Mouse (Mus musculus) forebrain, embryonic 15.5 days (tissue): Measurements from ENCODE around the gene Coro7. TPM values are rescaled to one million over a fixed set of nuclear protein-coding genes. Genes with fewer than 3 reads are reported as not detected.
A peak's percentile ranks its signal among the peaks of the same experiment; 100 is the strongest.

Experiments
- ATAC-seq: fragments of 200-750 bp; cut with Nextera tagmentation; replicated peaks from 2 replicates; pipeline ENCODE4 v1.8.0; 2017; ENCODE audit warnings: mild to moderate bottlenecking, moderate TSS enrichment, moderate library complexity
- H3K27ac ChIP-seq: fragments of 300-500 bp; sonication (generic); replicated peaks from 2 replicates; pipeline ENCODE4 v1.5.1; 2015; ENCODE audit warnings: mild to moderate bottlenecking, inconsistent platforms
- H3K27me3 ChIP-seq: fragments of 300-500 bp; sonication (generic); 2 replicates; pipeline ENCODE4 v1.6.1; 2015; ENCODE audit warnings: inconsistent platforms
- H3K36me3 ChIP-seq: fragments of 300-500 bp; sonication (generic); 2 replicates; pipeline ENCODE4 v1.6.1; 2015; ENCODE audit warnings: mild to moderate bottlenecking, inconsistent platforms
- H3K4me1 ChIP-seq: fragments of 300-500 bp; sonication (generic); 2 replicates; pipeline ENCODE4 v1.6.1; 2015; ENCODE audit warnings: inconsistent platforms
- H3K4me2 ChIP-seq: fragments of 300-500 bp; sonication (generic); replicated peaks from 2 replicates; pipeline ENCODE4 v1.6.1; 2015; ENCODE audit warnings: mild to moderate bottlenecking, inconsistent platforms
- H3K4me3 ChIP-seq: fragments of 300-500 bp; sonication (generic); 2 replicates; pipeline ENCODE4 v1.5.1; 2015; ENCODE audit warnings: mild to moderate bottlenecking, inconsistent platforms
- H3K9ac ChIP-seq: fragments of 300-500 bp; sonication (generic); replicated peaks from 2 replicates; pipeline ENCODE4 v1.6.1; 2015; ENCODE audit warnings: mild to moderate bottlenecking, inconsistent platforms
- H3K9me3 ChIP-seq: fragments of 300-500 bp; sonication (generic); 2 replicates; pipeline ENCODE4 v1.6.1; 2016; ENCODE audit warnings: inconsistent platforms
- WGBS: fragments of 180-500 bp; shearing (Covaris S2); methylation state at CpG from one replicate; pipeline ENCODE4 v1.1.7; 2015; ENCODE audit warnings: mixed read lengths; 5-methylcytosine and 5-hydroxymethylcytosine counted together
- polyA plus RNA-seq: library from polyadenylated mRNA; unstranded; fragments of >200 nt; fragmentation: Nextera tagmentation; extraction: Ambion mirVana; gene quantifications from 2 replicates; pipeline ENCODE4 v1.2.1, GENCODE M21; 2015

Coro7 gene
- polyA plus RNA-seq, 1 experiment from 2014 or later: 25.0 TPM

GRCm38 (mm10) chr16:4597296-4597695 lies 82.3 kb downstream of the Coro7 start:
- H3K27me3 ChIP-seq: no peaks in the 10 kb centered on the region
- H3K4me1 ChIP-seq: peaks cover 66% of the 10 kb centered on the region
- H3K36me3 ChIP-seq: no peaks in the 10 kb centered on the region
- ATAC-seq: no peak
- no peaks in the 10 kb centered on the region for H3K9me3 ChIP-seq
- 63% methylated on average over 7 of the region's 7 CpGs for WGBS
- H3K9ac ChIP-seq: no peak overlapping the region
- H3K27ac ChIP-seq: no peak overlapping the region; the same call in 1 of the 2 replicates
- H3K4me3 ChIP-seq: no peak overlapping the region
- H3K4me2 ChIP-seq: peak overlapping the region; percentile 63

DNA sequence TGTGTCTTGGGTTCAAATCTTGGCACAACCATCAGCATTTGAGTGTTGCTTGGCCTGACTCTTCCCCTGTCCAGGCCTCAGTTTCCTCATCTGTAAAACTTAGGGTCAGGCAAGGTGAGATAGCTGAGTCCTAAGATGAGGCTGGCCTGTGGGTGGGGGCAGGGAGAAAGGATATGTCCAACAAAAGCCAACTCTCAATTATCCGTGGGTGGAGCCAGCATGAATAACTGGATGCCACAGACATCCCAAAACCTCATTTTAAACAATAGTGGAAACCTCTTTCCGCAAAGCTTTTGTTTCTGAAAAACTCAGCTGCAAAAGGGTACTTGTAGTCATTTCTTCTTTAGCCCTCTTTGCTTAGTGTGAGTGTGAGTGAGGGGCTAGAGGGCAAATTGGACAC lies 82.7 kb downstream of the Coro7 start:
- no peak overlapping the region for H3K9ac ChIP-seq
- no peaks in the 10 kb centered on the region for H3K9me3 ChIP-seq
- H3K4me1 ChIP-seq: peaks cover 63% of the 10 kb centered on the region
- no peak for ATAC-seq
- peak overlapping the region; percentile 89; the same call in 1 of the 2 replicates for H3K27ac ChIP-seq
- WGBS: 25% methylated on average over 2 of the region's 2 CpGs
- peak overlapping the region; percentile 60; the same call in 1 of the 2 replicates for H3K4me3 ChIP-seq
- peak overlapping the region; percentile 63 for H3K4me2 ChIP-seq
- no peaks in the 10 kb centered on the region for H3K36me3 ChIP-seq
- H3K27me3 ChIP-seq: no peaks in the 10 kb centered on the region

DNA sequence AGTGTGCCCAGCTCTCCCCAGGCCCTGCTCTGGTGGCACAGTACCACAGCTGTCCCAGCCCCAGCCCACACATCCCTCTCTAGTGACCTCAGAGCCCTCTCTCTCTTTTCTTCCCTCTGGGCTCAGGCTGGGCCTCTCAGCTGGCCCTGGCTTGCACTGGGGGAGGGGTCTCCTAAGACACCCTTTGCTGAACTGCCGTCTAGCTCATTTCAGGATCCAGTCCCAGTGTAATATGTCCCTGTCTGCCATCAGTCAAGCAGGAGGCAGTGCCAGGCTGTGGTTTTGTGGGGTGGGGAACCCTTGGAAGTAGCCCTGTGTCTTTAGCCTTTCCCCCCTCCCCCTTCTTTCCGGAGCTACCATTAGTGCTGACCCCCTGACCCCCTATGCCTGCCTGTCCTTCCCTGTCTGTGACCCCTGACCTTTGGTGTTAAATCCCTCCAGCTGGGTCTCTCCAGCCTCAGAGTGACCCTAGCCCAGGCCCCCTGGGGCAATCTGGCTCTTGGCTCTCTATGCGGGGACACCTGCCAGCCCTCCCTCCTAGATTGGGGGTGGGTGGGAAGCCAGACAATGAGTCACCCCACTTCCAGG lies 83.3 kb downstream of the Coro7 start:
- peak overlapping the region; percentile 89 for H3K27ac ChIP-seq
- H3K4me2 ChIP-seq: peak overlapping the region; percentile 63
- 15% methylated on average over 3 of the region's 3 CpGs for WGBS
- H3K9me3 ChIP-seq: no peaks in the 10 kb centered on the region
- no peaks in the 10 kb centered on the region for H3K27me3 ChIP-seq
- no peaks in the 10 kb centered on the region for H3K36me3 ChIP-seq
- H3K9ac ChIP-seq: peak overlapping the region; percentile 85
- ATAC-seq: peak; percentile 9; the same call in 1 of the 2 replicates
- peaks cover 63% of the 10 kb centered on the region for H3K4me1 ChIP-seq
- H3K4me3 ChIP-seq: peak overlapping the region; percentile 60

DNA sequence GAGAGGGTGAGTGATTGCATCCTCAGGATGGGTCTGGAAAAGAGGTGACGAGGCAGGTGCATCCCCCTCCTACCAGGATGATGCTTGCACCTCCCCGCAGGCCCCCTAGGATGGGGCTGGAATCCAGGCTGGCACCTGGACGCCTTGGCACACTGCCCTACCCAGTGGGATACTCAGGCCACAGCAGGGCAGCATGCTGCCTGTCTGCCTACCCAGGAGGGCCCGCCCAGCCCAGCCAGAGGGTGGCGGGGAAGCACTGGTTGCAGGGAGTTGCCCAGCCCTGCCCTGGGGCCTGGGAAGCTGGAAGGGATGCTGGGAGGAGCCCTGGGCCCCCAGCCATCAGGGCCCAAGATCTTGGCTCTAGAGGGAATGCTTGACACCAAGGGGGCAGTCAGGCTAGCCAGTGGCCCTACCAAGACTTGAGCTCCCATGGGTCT lies 84.0 kb downstream of the Coro7 start:
- H3K36me3 ChIP-seq: no peaks in the 10 kb centered on the region
- peak overlapping the region; percentile 63 for H3K4me2 ChIP-seq
- no peaks in the 10 kb centered on the region for H3K9me3 ChIP-seq
- peaks cover 63% of the 10 kb centered on the region for H3K4me1 ChIP-seq
- H3K4me3 ChIP-seq: peak overlapping the region; percentile 60
- ATAC-seq: peak; percentile 11; the same call in 1 of the 2 replicates
- H3K27me3 ChIP-seq: no peaks in the 10 kb centered on the region
- H3K27ac ChIP-seq: peak overlapping the region; percentile 89
- 2% methylated on average over 5 of the region's 5 CpGs for WGBS
- H3K9ac ChIP-seq: peak overlapping the region; percentile 85

GRCm38 (mm10) chr16:4594814-4595526 lies 84.6 kb downstream of the Coro7 start:
- WGBS: under 1% methylated on average over 19 of the region's 52 CpGs

DNA sequence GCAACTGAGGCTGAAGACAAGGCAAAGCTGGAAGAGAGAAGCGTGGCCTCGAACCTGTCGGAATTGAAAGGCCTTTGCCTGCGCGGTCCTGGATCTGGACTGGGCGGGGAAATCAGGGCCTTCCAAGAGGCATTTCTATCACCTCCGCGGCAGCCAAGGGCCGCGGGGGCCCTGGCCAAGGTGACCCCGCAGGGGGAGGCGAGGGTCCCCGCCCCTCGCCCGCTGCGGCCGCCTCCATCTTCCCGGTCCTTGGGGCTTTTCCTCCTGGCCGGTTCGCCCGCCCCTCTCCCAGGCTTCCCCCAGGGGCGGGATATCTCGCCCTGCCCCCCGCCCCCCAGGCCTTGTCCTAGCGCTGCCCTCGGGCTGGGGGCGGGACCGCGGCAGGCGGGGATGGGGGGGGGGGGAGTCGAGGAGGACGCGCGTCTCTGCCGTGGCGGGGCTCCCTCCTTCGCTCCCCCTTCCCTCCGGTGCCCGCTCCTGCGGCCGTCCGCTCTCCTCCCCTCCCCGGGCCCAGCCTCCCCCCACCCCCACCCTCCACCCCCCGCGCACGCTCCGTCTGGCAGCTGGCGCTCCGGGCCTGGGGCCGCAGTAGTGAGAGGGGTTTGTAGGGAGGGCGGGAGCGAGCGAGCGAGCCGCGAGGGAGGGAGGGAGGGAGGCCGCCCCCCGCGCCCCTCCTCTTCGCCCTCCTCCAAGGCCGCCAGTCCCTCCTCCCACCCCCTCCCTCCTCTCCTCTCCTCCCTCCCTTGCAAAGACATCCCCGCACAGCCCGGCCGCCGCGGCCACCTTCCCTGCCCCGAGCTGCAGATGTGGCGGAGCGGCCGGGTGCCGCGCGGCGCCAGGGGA lies 85.4 kb downstream of the Coro7 start, which contains the start of gene Glis2:
TSS of gene Glis2 (plus strand) at position 743 of the 843 bp plus-strand sequence.
- Histone ChIP-seq H3K36me3 (no peaks in the 10 kb centered on the region), H3K9me3 (no peaks in the 10 kb centered on the region), H3K9ac (peak within 1 kb of the TSS; percentile 85), H3K4me1 (peaks cover 58% of the 10 kb centered on the region), H3K4me3 (peak within 1 kb of the TSS; percentile 60), H3K27me3 (no peaks in the 10 kb centered on the region), H3K27ac (peak within 1 kb of the TSS; percentile 89), H3K4me2 (peak within 1 kb of the TSS; percentile 63)
- ATAC-seq: peak; percentile 82
- WGBS: under 1% methylated on average over 35 of the region's 74 CpGs

More at GRCm38 (mm10) chr16:4594814-4595526, 84.6 kb downstream of the Coro7 start:
- Histone ChIP-seq H3K9ac (peak overlapping the region; percentile 85), H3K4me2 (peak overlapping the region; percentile 63), H3K4me3 (peak overlapping the region; percentile 60), H3K36me3 (no peaks in the 10 kb centered on the region), H3K27me3 (no peaks in the 10 kb centered on the region), H3K9me3 (no peaks in the 10 kb centered on the region), H3K4me1 (peaks cover 63% of the 10 kb centered on the region), H3K27ac (peak overlapping the region; percentile 89)
- ATAC-seq: peak; percentile 62

- ATAC-seq: no peak
- Histone ChIP-seq H3K4me3 (peak overlapping the region; percentile 60), H3K4me1 (peaks cover 48% of the 10 kb centered on the region), H3K9ac (peak overlapping the region; percentile 85), H3K9me3 (no peaks in the 10 kb centered on the region), H3K4me2 (peak overlapping the region; percentile 63), H3K27me3 (no peaks in the 10 kb centered on the region), H3K27ac (peak overlapping the region; percentile 89), H3K36me3 (no peaks in the 10 kb centered on the region)
- 11% methylated on average over 32 of the region's 32 CpGs for WGBS
These were observed 86.4 kb downstream of the Coro7 start for GRCm38 (mm10) chr16:4592909-4593875.

DNA sequence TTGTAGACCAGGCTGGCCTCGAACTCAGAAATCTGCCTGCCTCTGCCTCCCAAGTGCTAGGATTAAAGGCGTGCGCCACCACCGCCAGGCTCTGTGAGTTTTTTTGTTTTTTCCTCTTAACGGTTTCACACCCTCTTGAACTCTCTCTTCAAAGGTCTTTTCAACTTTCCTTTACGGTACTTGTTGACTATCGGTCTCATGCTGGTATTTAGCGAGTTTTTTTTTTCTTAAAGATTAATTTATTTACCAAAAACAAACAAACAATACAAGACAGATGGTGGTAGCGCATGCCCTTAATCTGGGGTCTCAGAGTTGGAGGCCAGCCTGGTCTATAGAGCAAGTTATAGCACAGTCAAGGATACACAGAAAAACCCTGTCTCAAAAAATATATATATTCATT lies 89.3 kb downstream of the Coro7 start:
- ATAC-seq: no peak

GRCm38 (mm10) chr16:4587516-4588210 lies 91.9 kb downstream of the Coro7 start:
- Histone ChIP-seq H3K4me2 (peak overlapping the region; percentile 54; the same call in 1 of the 2 replicates), H3K4me3 (0 out of 2 replicates have a peak overlapping the region, but pooled peaks have one; percentile 56), H3K27ac (peak overlapping the region; percentile 79), H3K36me3 (no peaks in the 10 kb centered on the region), H3K9ac (no peak overlapping the region), H3K27me3 (no peaks in the 10 kb centered on the region), H3K9me3 (no peaks in the 10 kb centered on the region), H3K4me1 (peaks cover 19% of the 10 kb centered on the region)
- no peak for ATAC-seq
- 44% methylated on average over 5 of the region's 5 CpGs for WGBS

More for the DNA sequence above, 89.3 kb downstream of the Coro7 start:
- no peak overlapping the region for H3K27ac ChIP-seq
- no peaks in the 10 kb centered on the region for H3K36me3 ChIP-seq
- H3K9me3 ChIP-seq: no peaks in the 10 kb centered on the region
- H3K4me2 ChIP-seq: no peak overlapping the region
- 97% methylated on average over 9 of the region's 9 CpGs for WGBS
- H3K27me3 ChIP-seq: no peaks in the 10 kb centered on the region
- no peak overlapping the region for H3K9ac ChIP-seq
- peaks cover 34% of the 10 kb centered on the region for H3K4me1 ChIP-seq
- H3K4me3 ChIP-seq: no peak overlapping the region

DNA sequence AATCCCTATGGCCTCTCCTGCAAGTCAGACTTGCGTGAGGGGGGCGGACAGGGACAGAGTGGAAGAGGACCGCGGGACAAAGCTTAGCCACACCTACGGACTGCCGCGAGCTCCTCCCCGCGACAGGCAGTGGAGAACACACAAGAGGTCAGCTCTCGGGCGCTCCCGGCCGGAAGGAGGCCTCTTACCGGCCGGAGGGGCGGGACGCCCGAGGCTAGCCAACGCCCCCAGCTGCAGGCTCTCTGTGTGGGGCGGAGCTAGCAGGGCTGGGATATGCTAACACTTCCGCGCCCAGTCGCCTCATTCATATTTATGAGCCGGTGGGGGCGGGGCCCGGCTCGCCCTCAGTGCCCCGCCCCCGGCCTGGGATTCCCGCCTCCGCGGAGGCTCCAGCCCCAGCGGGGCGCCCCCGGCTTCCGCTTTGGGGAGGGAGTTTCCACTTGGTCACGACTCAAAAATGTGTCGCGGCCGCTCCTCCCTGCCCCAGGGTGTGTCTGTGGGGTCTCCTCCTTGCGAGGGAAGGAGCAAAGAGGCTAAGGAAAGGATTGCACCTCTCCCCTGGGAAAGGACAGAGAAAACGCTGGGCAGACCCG lies 93.0 kb downstream of the Coro7 start:
- Histone ChIP-seq H3K27ac (peak overlapping the region; percentile 79), H3K36me3 (no peaks in the 10 kb centered on the region), H3K9ac (peak overlapping the region; percentile 58), H3K27me3 (no peaks in the 10 kb centered on the region), H3K9me3 (no peaks in the 10 kb centered on the region), H3K4me2 (peak overlapping the region; percentile 54), H3K4me1 (peaks cover 15% of the 10 kb centered on the region), H3K4me3 (peak overlapping the region; percentile 56)
- under 1% methylated on average over 43 of the region's 43 CpGs for WGBS
- peak; percentile 95 for ATAC-seq
